Mouse (Mus musculus) adrenal gland, postnatal 14 days (tissue): ENCODE data around the gene Card14. TPM values are rescaled to one million over a fixed set of nuclear protein-coding genes. Genes with fewer than 3 reads are reported as not detected.
"Not testable (repeated sequence)": the region's sequence is repeated elsewhere in the genome, so short reads cannot be mapped to it uniquely, and the experiment has no call there.

Source experiments
- DNase-seq: peaks from one replicate; pipeline ENCODE4 v3.0.0; 2021; ENCODE audit warnings: mixed read lengths
- total RNA-seq: library from RNA; stranded (reverse); gene quantifications from 2 replicates; pipeline ENCODE4 v1.2.3, GENCODE M21; 2021

Gene Card14
- total RNA-seq, 1 experiment from 2014 or later, result 0.30 TPM

DNA sequence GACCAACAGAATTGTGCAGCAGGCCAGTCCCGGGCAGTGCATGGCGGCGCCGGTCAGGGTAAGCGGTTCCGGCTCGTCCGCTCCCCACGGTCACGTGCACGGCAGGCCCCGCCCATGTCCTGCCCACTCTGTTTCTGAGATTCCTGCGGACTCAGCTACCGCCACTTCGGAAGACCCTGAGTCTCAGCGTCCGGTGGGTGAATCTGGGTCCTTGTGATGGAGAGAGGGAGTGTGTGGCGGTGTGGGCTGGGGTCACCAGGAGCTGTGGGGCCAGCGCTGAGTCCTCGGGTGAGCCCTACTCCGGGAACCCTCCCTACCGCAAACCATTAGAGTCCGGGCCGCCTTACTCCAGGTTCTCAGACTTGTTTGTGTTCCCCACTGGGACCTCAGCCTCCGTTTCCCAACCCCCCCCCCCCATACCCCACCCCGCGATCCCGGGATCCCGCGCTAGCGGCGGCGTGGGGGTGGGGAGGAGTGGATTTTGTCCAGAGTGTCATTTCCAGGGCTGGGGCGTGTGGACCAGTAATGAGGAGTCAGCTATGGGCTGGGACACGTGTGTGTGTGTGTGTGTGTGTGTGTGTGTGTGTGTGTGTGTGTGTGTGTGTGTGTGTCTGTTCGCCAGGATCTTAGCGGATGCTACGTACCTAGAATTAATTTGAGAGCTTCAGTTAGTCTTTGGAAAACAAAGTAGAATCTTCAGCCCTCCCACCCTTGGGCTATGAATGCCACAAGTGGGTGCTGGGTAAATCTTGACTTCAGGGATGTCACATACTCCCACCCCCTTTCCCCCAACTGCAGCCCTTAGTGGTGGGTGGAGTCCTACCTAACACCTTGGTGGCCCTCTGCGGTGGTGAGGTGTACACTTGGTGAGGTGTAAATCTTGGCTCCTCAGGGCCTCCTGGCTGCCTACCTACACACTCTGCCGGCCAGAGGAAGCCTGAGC lies 48.1 kb downstream of the Card14 start, which contains the start of the genes Sgsh and Slc26a11:
TSS of gene Sgsh (minus strand) at position 94 of the 943 bp plus-strand sequence.
TSS of gene Slc26a11 (plus strand) at position 115 of the 943 bp plus-strand sequence.
- DNase-seq, result peak; percentile 95

DNA sequence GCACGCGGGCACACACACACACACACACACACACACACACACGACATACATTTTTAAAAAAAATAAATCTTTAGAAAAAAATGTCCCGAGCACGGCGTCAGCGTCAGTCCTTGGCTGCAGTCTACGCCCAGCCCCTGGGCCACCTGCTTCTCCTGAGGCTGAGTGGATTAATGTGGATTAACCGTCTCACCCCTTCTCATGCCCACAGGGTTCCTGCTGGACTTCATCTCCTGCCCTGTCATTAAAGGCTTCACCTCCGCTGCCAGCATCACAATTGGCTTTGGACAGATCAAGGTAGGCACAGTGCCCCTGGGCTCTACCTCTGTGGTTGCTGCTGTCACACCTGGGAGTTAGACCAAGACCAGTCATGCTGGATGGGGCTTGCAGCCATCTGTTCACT lies 51.5 kb downstream of the Card14 start:
- no peak for DNase-seq

DNA sequence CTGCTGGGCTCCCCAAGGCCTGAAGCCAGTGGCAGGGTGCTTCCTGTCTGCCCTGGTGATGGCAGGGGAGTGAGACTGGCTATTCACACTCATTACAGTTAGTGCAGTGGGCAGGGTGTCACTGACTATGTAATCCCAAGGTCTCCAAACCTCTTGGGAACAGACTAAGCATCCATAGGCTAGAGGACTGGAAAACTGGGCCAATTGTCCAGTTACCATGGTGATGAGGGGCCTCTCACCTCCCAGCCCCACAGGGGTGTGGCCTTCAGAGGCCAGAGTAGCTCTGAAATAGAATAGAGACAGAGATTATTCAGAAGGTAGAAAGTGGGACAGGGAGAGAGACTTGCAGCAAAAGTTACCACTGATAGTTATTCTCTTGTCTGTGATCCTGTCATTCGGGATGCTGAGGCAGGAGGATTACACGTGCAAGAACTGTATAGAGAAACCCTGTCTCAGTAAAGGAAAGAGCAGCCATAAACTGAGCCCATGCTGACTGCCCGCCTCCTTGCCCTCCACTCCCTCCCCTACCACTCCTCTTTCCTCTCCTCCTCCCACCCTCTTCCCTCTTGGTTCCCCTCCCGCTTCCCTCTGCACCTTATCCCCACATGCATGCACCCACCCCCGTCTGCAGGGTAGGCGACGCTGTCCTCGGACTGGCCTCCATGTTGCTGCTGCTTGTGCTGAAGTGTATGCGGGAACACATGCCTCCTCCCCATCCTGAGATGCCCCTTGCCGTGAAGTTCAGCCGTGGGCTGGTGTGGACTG lies 55.4 kb downstream of the Card14 start:
- no peak for DNase-seq

DNA sequence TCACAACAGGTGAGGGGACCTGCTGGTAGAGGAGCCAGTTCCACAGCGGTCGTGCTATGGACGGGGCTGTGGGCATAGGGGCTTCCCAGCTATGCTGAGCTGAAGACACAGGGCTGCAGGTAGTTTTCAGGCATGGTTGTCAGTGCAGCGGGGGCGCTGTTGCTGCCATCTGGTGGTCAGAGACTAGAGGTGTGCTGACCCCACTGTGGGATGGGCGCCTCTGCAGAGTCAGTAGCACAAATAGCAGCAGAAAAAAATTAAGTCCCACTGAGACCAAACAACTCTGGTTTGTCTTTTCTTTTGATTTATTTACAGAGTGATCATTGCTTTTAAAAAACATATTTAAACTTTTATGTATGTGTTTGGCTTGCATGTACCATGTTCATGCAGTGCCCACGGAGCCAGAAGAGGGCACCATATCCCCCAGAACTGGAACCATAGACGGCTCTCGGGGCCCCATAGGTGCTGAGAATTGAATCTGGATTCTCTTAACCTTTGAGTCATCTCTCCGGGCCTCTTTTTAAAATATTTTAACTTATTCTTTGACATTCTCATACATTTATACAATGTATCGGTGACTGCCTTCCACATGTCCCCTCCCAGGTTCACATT lies 56.1 kb downstream of the Card14 start:
- peak; percentile 82 for DNase-seq

DNA sequence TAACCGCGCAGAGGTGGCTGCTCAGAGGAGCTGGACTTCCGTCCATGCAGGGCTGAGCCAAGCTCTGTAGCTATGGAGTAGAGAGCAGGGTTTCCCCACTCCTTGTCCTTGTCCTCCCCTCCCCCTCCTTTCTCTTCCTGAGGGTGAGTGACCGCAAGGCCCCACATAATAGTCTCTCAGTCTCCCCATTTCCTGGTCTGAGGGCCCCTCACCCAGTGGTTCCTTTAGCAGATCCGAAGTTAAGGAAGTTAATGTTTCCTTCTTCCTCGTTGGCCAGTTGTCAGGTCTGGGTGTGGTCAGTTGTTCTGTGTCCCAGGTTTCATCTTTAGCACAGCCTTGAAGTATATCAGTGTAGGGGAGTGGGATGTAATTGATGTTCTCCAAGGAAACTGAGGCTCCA lies 67.9 kb downstream of the Card14 start:
- no peak for DNase-seq

DNA sequence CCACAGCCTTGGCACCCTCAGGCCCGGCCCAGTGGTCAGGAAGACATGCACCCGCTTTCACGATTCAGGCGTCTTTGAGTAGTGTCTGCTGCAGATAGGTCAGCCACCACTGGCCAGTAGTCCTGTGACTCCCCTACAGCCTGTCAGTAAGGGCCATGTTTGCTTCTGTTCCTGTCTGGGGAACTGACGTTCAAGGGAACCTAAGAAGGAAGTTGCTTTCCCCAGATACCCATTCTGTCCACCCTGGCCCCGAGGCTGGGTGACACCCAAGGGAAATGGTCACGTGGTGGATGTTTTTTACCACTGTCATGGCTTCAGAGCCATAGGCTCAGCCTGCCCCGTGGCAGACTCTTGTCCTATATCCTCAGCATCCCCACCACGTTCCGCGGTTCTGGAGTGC lies 69.8 kb downstream of the Card14 start:
- no peak for DNase-seq

DNA sequence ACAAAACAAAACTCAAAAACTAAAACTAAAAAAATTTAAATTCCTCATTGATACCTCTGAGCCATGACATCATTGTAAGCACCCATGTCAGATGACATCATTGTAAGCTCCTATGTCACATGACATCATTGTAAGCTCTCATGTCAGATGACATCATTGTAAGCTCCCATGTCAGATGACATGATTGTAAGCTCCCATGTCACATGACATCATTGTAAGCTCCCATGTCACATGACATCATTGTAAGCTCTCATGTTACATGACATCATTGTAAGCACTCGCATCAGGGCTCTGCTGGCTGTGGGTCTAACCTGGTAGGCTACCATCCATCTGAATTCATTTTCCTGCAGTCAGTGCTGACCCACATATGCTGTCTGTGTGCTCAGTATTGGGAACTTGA lies 71.0 kb downstream of the Card14 start:
- DNase-seq, result no peak

DNA sequence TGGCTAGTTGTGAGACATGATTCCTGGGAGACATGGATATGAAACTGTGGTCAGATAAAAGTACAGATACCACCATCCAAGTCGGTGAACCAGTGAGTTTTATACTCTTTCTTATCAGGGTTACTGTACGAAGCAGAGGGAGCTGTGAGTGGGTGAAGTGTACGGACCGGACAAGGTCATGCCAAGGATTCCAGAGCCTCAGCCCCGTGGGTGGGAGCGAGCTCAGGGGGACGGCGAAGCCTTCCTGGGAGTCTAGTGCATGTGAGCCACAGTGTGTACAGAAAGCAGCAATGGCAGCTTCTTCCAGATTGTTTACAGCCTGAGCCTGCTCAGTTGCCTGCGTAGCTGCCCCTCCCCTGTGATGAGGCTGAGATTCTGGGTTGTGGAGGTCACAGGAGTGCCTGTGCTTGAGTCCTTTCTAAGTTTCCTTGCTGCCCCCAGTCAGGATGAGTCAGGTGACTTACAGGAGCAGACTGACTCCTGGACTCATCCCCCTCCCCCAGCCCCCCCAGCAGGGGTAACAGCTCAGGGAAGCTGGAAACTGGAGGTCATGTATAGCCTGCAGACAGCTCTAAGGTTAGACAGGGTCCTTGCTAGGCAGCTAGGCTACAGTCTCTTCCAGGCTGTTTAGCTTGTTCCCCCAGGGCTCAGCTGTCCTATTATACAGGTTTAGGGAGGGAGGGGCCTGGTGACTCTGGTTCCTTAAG lies 74.2 kb downstream of the Card14 start:
- no peak for DNase-seq

DNA sequence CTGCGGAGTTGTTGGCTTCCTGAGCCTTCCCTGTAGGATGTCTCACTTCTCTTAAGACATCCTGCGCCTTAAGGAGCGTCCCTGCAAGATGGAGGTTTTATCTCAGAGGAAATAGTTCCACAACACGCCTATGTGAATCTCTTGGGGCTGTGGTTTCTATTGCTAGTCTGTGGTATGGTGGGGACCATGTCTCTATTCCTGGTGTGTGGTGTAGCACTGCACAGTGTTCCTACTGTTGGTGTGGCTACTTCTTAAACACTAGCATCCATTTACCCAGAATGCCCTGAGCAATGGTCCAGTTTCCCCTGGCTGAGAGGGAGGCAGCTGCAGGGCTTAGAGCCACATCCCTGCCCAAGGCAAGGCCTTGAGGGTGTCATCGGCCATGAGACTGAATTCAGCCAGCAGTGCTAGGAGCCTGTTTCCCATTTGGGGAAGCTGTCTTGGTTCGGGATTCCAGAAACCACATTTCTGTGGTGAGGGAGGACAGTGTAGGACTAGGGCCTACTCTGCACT lies 74.8 kb downstream of the Card14 start:
- DNase-seq, result peak; percentile 45

DNA sequence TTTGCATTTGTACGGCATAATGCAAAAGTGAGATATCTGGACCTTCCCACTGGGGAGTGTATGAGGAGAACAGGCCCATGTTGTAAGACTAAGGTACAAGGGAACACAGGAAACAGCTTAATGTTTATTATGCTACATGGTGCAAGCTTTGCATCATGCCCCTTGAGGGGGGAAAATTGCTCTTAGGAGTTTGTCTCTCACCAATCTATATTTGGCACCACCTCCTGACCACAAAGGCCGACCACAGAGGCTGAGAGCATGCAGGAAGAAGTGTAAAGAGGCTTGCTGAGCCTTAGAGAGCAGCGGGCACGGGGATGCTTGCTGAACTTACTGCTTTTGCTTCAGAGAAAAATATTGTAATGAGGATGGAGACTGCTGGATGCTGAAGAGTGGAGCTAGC lies 77.3 kb downstream of the Card14 start:
- DNase-seq, result no peak

DNA sequence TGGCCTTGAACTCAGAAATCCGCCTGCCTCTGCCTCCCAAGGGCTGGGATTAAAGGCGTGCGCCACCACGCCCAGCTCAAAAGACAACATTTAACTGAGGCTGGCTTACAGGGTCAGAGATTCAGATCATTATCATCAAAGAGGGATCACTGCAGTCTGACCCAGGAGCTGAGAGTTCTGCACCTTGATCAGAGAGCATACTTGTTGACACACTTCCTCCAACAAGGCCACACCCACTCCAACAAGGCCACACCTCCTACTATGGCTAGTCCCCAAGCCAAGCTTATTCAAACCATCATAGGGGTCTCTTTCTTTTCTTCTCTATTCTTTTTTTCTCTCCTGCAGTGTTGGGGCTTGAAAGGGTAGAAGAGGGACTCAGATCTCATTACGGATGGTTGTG lies 78.7 kb downstream of the Card14 start:
- no peak for DNase-seq

DNA sequence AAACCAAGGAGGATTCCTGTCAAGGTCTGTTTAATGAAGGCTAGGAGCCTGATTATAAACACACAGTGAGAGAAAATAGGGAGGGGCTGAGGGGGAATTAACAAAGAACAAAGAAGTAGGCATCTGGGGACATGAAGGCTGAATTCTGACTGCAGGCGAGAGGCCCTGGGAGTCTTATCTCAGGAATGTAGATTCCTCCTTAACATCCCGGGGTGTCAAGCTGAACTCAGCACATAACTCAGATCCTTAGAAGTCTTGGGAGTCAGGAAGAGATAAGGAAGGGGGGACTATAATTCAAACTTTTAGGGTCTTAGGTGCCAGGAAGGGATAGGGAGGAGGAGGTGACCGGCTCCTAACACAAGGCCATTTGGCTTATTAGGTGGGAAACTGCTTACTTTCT lies 79.7 kb downstream of the Card14 start:
- not testable (repeated sequence) for DNase-seq

DNA sequence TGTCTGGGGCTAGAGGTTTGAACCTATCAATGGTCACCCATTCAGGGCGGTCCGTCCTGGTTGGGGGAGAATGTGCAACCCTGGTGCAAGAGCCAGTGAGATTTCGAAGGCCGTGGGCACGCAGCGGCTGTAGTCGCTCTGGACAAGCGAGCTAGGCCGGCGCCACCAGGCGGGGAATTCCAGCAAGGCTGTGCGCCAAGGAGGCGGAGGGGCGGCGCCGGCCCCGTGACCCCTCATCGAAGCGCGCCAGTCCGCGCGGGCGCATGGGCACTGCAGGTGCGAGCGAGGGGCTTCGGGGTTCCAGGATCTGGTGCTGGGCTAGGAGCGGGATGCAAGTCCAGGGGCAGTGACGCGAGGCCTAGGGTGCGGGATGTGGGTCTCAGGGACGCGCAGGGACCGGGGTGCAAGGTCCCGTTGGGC lies 82.3 kb downstream of the Card14 start:
- DNase-seq, result peak; percentile 94

DNA sequence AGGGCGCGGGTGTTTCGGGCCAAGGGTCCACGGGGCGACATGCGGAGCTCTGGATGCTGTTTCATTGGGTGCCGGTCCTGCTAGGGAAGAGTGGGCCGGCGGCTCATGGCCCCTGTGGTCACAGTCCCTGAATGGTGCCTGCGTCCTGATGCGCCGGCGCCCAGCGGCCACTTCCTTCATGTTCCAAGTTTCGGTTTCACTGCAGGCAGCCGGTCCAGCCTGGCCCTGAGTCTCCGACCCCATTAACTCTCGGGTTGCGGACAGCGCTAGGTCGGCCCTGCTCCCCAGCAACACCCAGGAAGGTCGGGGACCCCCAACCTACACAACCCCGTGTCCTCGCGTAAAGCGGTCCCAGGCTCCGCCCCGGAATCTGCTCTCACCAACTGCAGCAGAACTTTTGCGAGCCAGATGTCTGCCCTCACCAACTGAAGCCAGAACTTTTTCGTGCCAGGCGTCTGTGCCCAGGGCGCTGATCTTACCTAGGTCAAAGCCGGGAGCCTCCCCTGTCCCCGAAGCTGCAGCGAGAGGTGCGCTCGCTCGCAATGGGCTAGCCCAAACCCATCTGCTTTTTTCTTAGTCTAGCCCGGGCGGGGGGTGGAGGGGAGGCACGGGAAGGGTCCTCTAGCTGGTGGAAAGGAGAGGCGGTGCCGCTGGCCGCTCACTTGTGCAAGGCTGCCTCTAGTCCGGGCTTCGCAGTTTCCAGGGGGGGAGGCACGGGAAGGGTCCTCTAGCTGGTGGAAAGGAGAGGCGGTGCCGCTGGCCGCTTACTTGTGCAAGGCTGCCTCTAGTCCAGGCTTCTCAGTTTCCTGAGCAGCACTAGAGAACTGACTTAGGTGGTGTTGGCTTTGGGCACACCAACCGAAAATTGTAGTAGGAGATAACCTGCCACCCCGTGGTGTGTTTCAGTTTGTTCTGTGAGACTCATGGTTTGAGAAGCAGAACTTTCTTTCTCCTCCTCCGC lies 83.0 kb downstream of the Card14 start:
- DNase-seq, result peak; percentile 87

DNA sequence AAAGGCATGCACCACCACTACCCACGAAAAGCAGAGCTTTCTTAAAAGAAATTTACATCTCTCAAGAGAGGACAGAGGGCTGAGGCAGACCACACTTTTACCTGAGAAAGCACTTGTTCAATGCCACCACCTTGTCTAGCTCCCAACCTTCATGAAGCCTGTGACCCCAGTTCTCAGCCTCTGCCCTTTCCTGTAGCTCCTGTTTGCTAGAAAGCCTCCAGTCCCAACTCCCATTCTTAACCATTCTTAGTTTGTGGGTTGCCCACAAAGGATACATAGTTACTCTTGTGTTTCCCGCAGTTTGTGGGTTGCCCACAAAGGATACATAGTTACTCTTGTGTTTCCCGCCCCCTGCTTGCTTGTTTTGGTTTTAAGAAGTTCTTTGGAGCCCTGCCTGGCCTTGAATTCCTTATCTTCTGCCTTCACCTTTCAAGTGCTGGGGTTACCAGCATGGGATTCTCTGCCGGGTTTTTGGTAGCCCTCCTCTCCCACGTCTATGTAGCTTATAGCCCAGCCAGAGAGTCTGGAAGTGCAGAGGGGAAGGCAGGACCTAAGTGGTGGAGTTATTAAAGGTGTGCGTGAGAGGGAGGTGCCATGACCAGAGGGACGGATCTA lies 83.9 kb downstream of the Card14 start:
- DNase-seq, result peak; percentile 31

DNA sequence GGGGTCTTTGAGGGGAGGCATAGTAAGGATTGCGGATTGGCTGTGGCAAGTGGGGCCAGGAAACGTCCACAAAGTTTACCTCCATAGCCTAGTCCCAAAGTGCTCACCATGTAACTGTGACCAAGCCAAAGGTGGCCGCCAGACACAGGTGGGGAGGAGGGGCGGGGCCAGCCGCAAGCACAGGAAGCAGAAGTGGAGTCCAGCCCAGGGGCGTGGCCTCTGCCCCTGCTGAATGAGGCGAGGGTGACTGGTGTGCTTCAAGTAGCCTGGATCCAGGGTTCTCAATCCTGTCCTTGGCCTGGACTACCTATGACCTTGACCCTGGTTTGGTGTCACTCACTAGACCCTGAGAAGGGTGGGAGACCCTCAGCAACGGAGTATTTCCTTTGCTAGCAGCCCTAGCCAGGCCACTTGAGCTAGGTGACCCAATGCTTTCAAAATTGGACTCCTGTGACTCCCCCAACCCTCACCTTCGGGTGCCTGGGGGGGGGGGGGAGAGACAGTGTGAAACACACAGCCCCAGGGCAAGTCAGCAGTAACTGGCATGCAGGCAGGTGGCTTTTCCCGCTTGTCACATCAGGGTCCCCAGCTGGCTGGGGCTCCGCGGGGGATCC lies 84.5 kb downstream of the Card14 start:
- DNase-seq, result peak; percentile 87

DNA sequence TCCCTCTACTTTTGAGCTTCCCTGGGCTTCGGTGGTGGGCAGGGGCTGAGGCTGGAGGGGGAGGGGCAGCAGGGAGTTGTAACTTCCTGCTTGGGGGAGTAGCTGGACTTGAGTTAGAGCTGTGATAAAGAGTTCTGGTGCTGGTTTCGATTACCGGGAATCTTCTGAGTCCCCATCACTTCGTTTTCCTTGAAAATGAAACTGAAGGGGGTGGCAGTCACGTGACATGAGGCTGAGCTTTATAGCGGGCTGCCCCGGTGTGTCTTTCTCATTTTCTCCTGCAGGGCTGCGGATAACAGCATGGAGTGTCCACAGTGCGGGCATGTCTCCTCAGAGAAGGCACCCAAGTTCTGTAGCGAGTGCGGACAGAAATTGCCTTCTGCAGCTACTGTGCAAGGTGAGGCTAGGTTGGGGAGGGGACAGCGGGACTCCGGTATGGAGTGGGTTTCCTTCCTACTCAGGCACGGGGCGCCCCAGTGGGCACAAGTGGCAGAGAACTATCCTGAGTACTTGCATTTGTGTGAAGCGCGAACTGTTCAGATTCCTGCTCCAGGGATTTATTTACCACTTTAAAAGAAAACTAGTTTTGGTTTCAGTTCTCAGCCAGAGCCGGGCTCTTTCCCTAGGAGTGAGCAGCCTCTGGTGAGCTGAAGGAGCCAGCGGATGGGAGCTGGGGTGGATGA lies 85.4 kb downstream of the Card14 start, which contains the start of gene Rnf213:
TSS of gene Rnf213 (plus strand) at position 301 of the 683 bp plus-strand sequence.
- DNase-seq, result peak; percentile 83

DNA sequence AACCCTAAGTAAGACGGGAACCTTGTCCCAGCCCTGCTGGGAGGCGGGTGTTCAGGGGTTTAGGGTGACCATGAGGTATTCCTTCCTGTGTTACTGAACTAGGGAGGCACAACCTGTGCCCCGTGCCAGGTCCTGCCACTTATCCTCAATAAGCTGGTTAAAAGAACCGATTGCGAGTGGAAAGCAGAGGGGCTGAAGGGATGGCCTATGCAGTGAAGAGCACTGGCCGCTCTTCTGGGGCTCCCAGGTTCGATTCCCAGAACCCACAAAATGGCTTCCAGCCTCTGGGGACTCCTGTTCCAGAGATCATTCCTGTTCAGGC lies 85.9 kb downstream of the Card14 start:
- no peak for DNase-seq

DNA sequence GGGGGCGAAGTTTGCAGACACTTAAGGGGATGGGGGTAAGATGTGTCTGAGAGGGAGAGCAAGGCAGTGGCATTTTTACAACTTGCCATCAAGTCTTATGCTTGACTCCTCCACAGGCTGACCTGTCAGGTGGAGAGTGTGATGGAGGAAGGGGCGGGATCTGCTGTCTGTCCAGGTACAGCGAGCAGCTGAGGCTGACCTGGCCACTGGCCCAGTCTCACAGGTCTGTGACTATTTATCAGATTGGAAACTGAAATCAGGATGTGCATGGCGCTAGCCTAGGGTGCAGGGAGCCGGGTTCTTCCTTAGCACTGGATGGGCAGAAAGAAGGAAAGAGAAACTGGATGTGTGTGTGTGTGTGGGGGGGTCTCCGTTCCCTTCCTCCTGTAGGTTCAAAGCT lies 86.6 kb downstream of the Card14 start:
- no peak for DNase-seq
